Mouse (Mus musculus): ENCODE results near the gene Unc5c.

The Unc5c gene

GRCm38 (mm10) chr3:141814776-141815175 lies 349.8 kb downstream of the Unc5c start:
- DNase-seq (ENCODE audit: low read depth, low spot score), result no peak

GRCm38 (mm10) chr3:141818615-141819312 lies 353.7 kb downstream of the Unc5c start:
- DNase-seq (ENCODE audit: low read depth, low spot score), result peak; percentile 42

GRCm38 (mm10) chr3:141819331-141819941 lies 354.4 kb downstream of the Unc5c start:
- DNase-seq (ENCODE audit: low read depth, low spot score), result peak; percentile 47

GRCm38 (mm10) chr3:141828301-141828700 lies 363.3 kb downstream of the Unc5c start:
- DNase-seq (ENCODE audit: low read depth, low spot score), result no peak

GRCm38 (mm10) chr3:141831135-141831534 lies 366.1 kb downstream of the Unc5c start:
- peak; percentile 58 for DNase-seq (ENCODE audit: low read depth, low spot score)

- no peak for DNase-seq (ENCODE audit: low read depth, low spot score)
Measured at GRCm38 (mm10) chr3:141838864-141839263, 373.8 kb downstream of the Unc5c start.

- no peak for DNase-seq (ENCODE audit: low read depth, low spot score)
Measured at GRCm38 (mm10) chr3:141849206-141849605, 384.2 kb downstream of the Unc5c start.

- peak; percentile 34 for DNase-seq (ENCODE audit: low read depth, low spot score)
Measured at GRCm38 (mm10) chr3:141850141-141850540, 385.1 kb downstream of the Unc5c start.

GRCm38 (mm10) chr3:141854339-141854738 lies 389.3 kb downstream of the Unc5c start:
- DNase-seq (ENCODE audit: low read depth, low spot score), result no peak

- DNase-seq (ENCODE audit: low read depth, low spot score), result no peak
Measured at GRCm38 (mm10) chr3:141857123-141857522, 392.1 kb downstream of the Unc5c start.

GRCm38 (mm10) chr3:141862816-141863461 lies 397.9 kb downstream of the Unc5c start:
- DNase-seq (ENCODE audit: low read depth, low spot score), result peak; percentile 34

- no peak for DNase-seq (ENCODE audit: low read depth, low spot score)
Measured at GRCm38 (mm10) chr3:141871805-141872204, 406.8 kb downstream of the Unc5c start.

- DNase-seq (ENCODE audit: low read depth, low spot score), result no peak
Measured at GRCm38 (mm10) chr3:141872337-141873042, 407.5 kb downstream of the Unc5c start.

GRCm38 (mm10) chr3:141882496-141882895 lies 417.5 kb downstream of the Unc5c start:
- DNase-seq (ENCODE audit: low read depth, low spot score), result no peak

GRCm38 (mm10) chr3:141884190-141884589 lies 419.2 kb downstream of the Unc5c start:
- DNase-seq (ENCODE audit: low read depth, low spot score), result no peak

Measured in telencephalon, adult 2 months (tissue).